Comparison of ENCODE assay signal across 13 mouse cellular contexts in the genomic region with DNA sequence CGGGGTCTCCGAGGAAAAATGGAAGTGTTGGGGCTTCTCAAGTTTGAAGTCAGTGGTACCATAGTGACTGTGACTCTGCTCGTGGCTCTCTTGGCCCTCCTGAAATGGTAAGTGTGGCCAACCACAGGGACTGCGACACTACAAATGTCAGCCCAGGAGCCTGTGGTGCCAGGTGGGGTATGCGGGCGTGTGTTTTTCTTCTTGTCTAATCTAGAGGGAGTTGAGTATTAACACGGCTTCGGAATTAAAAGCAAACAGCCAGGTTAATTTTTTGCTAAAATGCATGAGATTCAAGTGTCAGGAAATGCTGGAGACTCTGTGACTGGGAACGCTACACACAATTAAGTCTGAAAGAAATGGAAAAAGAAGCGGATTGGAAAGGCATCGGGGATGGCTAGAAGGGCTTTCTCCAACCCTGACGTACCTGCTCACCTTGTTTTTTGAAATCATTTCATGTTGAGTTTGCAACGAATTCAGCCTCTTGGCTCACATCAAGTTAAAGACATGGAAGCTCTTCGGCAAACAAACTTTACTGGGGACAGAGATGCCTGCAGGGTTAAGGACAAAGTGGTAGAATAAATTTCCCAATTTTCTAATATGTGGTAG. TPM values are rescaled to one million over a fixed set of nuclear protein-coding genes. Genes with fewer than 3 reads are reported as not detected.
DNase-seq lines count a peak whose midpoint lies in the region; ATAC-seq and TF ChIP-seq lines count a peak whose summit lies in the region.
"Had no signal": no experiment of that assay in that cellular context is flagged by ENCODE, and none has a peak within 500 bp of the region (broad histone marks: within the 10 kb centered on the region; RNA-seq: fewer than 3 reads in every experiment).

No protein-coding gene starts in this region.

- DNase-seq in lung, postnatal 4 days, result peak; percentile 31 to 58
- DNase-seq in ovary, adult 18-20 months (ENCODE audit: low spot score), result no peak
- no peak for DNase-seq in thymus, adult 2 months
- DNase-seq: adrenal gland, postnatal 36 days; cerebellum, postnatal 10 days; gastrocnemius, postnatal 10 days; heart, postnatal 4 days; spleen, adult 18-20 months had no signal

- TF ChIP-seq POLR2A in thymus, adult 2 months (IDR thresholded peaks at IDR 0.05; ENCODE audit: control insufficient read depth, extremely low read depth, insufficient read depth, low read length, poor library complexity), result no peak

- no peaks in the 10 kb centered on the region for H3K27me3 ChIP-seq in erythroblast, embryonic 14.5 days (ENCODE audit: control insufficient read depth)
- H3K27me3 ChIP-seq in kidney, embryonic 15.5 days, result no peaks in the 10 kb centered on the region
- H3K27me3 ChIP-seq in midbrain, embryonic 13.5 days, result no peaks in the 10 kb centered on the region
- no peaks in the 10 kb centered on the region for H3K27me3 ChIP-seq in thymus, adult 2 months (ENCODE audit: control insufficient read depth, insufficient read depth, low read length)

- H3K4me3 ChIP-seq in erythroblast, embryonic 14.5 days (replicated peaks), result peak overlapping the region; percentile 32
- H3K4me3 ChIP-seq in brown adipose tissue, adult 24 weeks (ENCODE audit: insufficient read depth, low read depth, low read length), result peak overlapping the region; percentile 47
- no peak overlapping the region for H3K4me3 ChIP-seq in kidney, embryonic 15.5 days (replicated peaks)
- H3K4me3 ChIP-seq in midbrain, embryonic 13.5 days (replicated peaks), result no peak overlapping the region
- no peak overlapping the region for H3K4me3 ChIP-seq in thymus, adult 2 months (ENCODE audit: control insufficient read depth, insufficient read depth, low read length)

- H3K27ac ChIP-seq in brown adipose tissue, adult 24 weeks (replicated peaks; ENCODE audit: low read depth, low read length), result peak overlapping the region; percentile 49; the same call in 1 of the 2 replicates
- peak overlapping the region; percentile 86 for H3K27ac ChIP-seq in kidney, embryonic 15.5 days
- no peak overlapping the region for H3K27ac ChIP-seq in midbrain, embryonic 13.5 days
- no peak overlapping the region for H3K27ac ChIP-seq in thymus, adult 2 months (ENCODE audit: control insufficient read depth, insufficient read depth, low read length)

- H3K4me2 ChIP-seq in kidney, embryonic 15.5 days, result 0 out of 2 replicates have a peak overlapping the region, but pooled peaks have one; percentile 7
- no peak overlapping the region for H3K4me2 ChIP-seq in midbrain, embryonic 13.5 days (replicated peaks)

- H3K36me3 ChIP-seq in erythroblast, embryonic 14.5 days (ENCODE audit: control insufficient read depth), result peaks cover 51% of the 10 kb centered on the region
- no peaks in the 10 kb centered on the region for H3K36me3 ChIP-seq in kidney, embryonic 15.5 days
- H3K36me3 ChIP-seq in midbrain, embryonic 13.5 days, result no peaks in the 10 kb centered on the region
- no peaks in the 10 kb centered on the region for H3K36me3 ChIP-seq in thymus, adult 2 months (ENCODE audit: control insufficient read depth, insufficient read depth, low read length)

- WGBS in kidney, embryonic 15.5 days, result 61% methylated on average over 14 of the region's 14 CpGs
- 90% methylated on average over 14 of the region's 14 CpGs for WGBS in midbrain, embryonic 13.5 days
- WGBS in thymus, adult 2 months, result 23% methylated on average over 14 of the region's 14 CpGs

- ATAC-seq in erythroblast, adult 5-6 weeks (replicated peaks; ENCODE audit: low FRiP score, poor library complexity, severe bottlenecking), result no peak
- peak; percentile 68 for ATAC-seq in kidney, embryonic 15.5 days (replicated peaks; ENCODE audit: low FRiP score)
- ATAC-seq in midbrain, embryonic 13.5 days, result no peak

- no peak for TF ChIP-seq CTCF in thymus, adult 2 months (IDR thresholded peaks at IDR 0.05; ENCODE audit: borderline replicate concordance, control insufficient read depth, extremely low read depth, insufficient read depth, low read length, poor library complexity)

- H3K9me3 ChIP-seq in erythroblast, embryonic 14.5 days (ENCODE audit: control insufficient read depth, low read length), result no peaks in the 10 kb centered on the region
- no peaks in the 10 kb centered on the region for H3K9me3 ChIP-seq in kidney, embryonic 15.5 days (replicated peaks)
- no peaks in the 10 kb centered on the region for H3K9me3 ChIP-seq in midbrain, embryonic 13.5 days

- H3K4me1 ChIP-seq in erythroblast, embryonic 14.5 days (ENCODE audit: control insufficient read depth), result peaks cover 100% of the 10 kb centered on the region
- no peaks in the 10 kb centered on the region for H3K4me1 ChIP-seq in brown adipose tissue, adult 24 weeks (ENCODE audit: control insufficient read depth, insufficient read depth, insufficient read length, low read length)
- peaks cover 43% of the 10 kb centered on the region for H3K4me1 ChIP-seq in kidney, embryonic 15.5 days
- peaks cover 10% of the 10 kb centered on the region for H3K4me1 ChIP-seq in midbrain, embryonic 13.5 days (replicated peaks)
- no peaks in the 10 kb centered on the region for H3K4me1 ChIP-seq in thymus, adult 2 months (replicated peaks; ENCODE audit: control insufficient read depth, insufficient read depth, low read length)

- H3K9ac ChIP-seq in kidney, embryonic 15.5 days, result no peak overlapping the region
- no peak overlapping the region for H3K9ac ChIP-seq in midbrain, embryonic 13.5 days (replicated peaks)

RNA-seq across cellular contexts. Expression of gene Hipk2, which starts 43.3 kb away (rescaled TPM):
- polyA plus RNA-seq in erythroblast, embryonic 14.5 days (2012), result 16.6 and 18.6 TPM in 2 replicates
- 127 and 168 TPM in 2 replicates for total RNA-seq in erythroblast, adult 5-6 weeks (2015; ENCODE audit: low replicate concordance)
- 72.9 and 90.6 TPM in 2 replicates for total RNA-seq in erythroblast, adult 5-6 weeks (2017; ENCODE audit: low replicate concordance)
- 23.7 and 63.9 TPM in 2 replicates for polyA plus RNA-seq in brown adipose tissue, adult 24 weeks (2012; ENCODE audit: insufficient read depth, insufficient read length, missing spikeins)
- 28.6 and 30.8 TPM in 2 replicates for polyA plus RNA-seq in kidney, embryonic 15.5 days (2015; fragmentation: Nextera tagmentation; extraction: Ambion mirVana)
- polyA plus RNA-seq in midbrain, embryonic 13.5 days (2015; fragmentation: Nextera tagmentation; extraction: Ambion mirVana), result 44.0 and 46.9 TPM in 2 replicates
- polyA plus RNA-seq in thymus, adult 2 months (2012; rRNA removed), result 16.9 and 19.8 TPM in 2 replicates

RNA-seq across cellular contexts. Expression of gene Tbxas1, which starts 44.0 kb away (rescaled TPM):
- 0.18 and 0.19 TPM in 2 replicates for polyA plus RNA-seq in erythroblast, embryonic 14.5 days (2012)
- 55.9 and 63.7 TPM in 2 replicates for total RNA-seq in erythroblast, adult 5-6 weeks (2015; ENCODE audit: low replicate concordance)
- 83.5 and 85.7 TPM in 2 replicates for total RNA-seq in erythroblast, adult 5-6 weeks (2017; ENCODE audit: low replicate concordance)
- 1.4 and 1.8 TPM in 2 replicates for polyA plus RNA-seq in brown adipose tissue, adult 24 weeks (2012; ENCODE audit: insufficient read depth, insufficient read length, missing spikeins)
- polyA plus RNA-seq in kidney, embryonic 15.5 days (2015; fragmentation: Nextera tagmentation; extraction: Ambion mirVana), result 5.3 and 6.4 TPM in 2 replicates
- polyA plus RNA-seq in midbrain, embryonic 13.5 days (2015; fragmentation: Nextera tagmentation; extraction: Ambion mirVana), result 1.6 and 2.1 TPM in 2 replicates
- 4.7 and 6.0 TPM in 2 replicates for polyA plus RNA-seq in thymus, adult 2 months (2012; rRNA removed)

Comparison
In these comparisons a context has a peak if more than half of its experiments do, and no peak if none do; other contexts are left out.
1. H3K4me3 ChIP-seq: peak in erythroblast, embryonic 14.5 days (single experiment) and brown adipose tissue, adult 24 weeks (single experiment); none in kidney, embryonic 15.5 days (single experiment), midbrain, embryonic 13.5 days (single experiment) and thymus, adult 2 months (single experiment).
2. H3K27ac ChIP-seq: peak in brown adipose tissue, adult 24 weeks (single experiment) and kidney, embryonic 15.5 days (single experiment); none in midbrain, embryonic 13.5 days (single experiment) and thymus, adult 2 months (single experiment).
3. DNase-seq: peak in lung, postnatal 4 days (2 of 2); none in ovary, adult 18-20 months (single experiment) and thymus, adult 2 months (single experiment).